ENCODE assay signal across 14 mouse cellular contexts in the genomic region with DNA sequence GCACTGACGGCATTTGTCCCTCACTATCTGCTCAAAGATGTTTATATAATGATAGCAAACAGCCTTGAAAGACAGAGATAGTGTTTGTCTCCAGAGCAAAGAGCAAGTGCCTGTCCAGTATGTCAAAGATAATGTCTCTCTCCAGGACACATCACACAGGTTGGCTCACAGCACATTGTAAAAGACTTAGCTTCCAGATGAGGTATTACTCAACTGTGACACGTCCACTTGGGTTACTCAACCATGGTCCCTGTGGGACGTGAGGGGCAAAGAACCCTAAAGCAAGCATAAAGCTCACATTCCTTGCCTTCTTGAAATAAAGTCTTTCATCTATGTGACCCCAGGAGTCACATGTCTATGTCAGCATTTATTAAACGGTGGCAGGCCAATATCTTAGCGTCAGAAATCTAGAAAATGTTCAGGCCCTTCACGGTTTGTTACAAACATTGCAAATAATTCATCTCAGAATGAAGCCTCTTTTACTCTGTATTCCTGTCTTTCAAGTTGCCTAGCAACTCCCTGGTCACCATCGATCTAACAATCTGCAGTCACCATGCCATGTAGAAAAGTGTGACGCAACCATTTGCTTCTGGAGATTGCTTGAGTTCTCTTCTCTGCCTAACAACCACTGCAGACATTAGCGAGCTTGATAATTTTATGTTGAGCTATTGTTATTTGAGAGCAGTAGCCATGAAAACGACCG. TPM values are rescaled to one million over a fixed set of nuclear protein-coding genes. Genes with fewer than 3 reads are reported as not detected.
DNase-seq lines count a peak whose midpoint lies in the region; ATAC-seq lines count a peak whose summit lies in the region.
"Had no signal": no experiment of that assay in that cellular context is flagged by ENCODE, and none has a peak within 500 bp of the region (broad histone marks: within the 10 kb centered on the region; RNA-seq: fewer than 3 reads in every experiment).

No protein-coding gene starts in this region.

- no peaks in the 10 kb centered on the region for H3K27me3 ChIP-seq in hindbrain, embryonic 12.5 days

- H3K9ac ChIP-seq in hindbrain, embryonic 12.5 days, result no peak overlapping the region

- no peaks in the 10 kb centered on the region for H3K9me3 ChIP-seq in hindbrain, embryonic 12.5 days (replicated peaks)
- H3K9me3 ChIP-seq: forebrain, embryonic 10.5 days; G1E had no signal

- H3K27ac ChIP-seq in hindbrain, embryonic 12.5 days, result no peak overlapping the region
- H3K27ac ChIP-seq: forebrain, embryonic 10.5 days; stomach, postnatal 0 days had no signal

- no peaks in the 10 kb centered on the region for H3K36me3 ChIP-seq in hindbrain, embryonic 12.5 days
- H3K36me3 ChIP-seq: forebrain, embryonic 10.5 days; G1E had no signal

- no peak overlapping the region for H3K4me2 ChIP-seq in hindbrain, embryonic 12.5 days (replicated peaks)

- WGBS in hindbrain, embryonic 12.5 days, result 33% methylated on average over 11 of the region's 11 CpGs

- peak; percentile 64 for DNase-seq in embryo, embryonic 10 days (ENCODE audit: low spot score)
- DNase-seq in embryo, embryonic 11 days, result no peak
- peak; percentile 3 for DNase-seq in 416B (ENCODE audit: low read depth)
- peak; percentile 57 for DNase-seq in mesoderm, embryonic 11.5 days (ENCODE audit: low read depth, low spot score)
- no peak for DNase-seq in heart, adult 18-20 months
- DNase-seq in cerebellum, adult 18-20 months, result no peak
- no peak for DNase-seq in B cell, adult 2 months
- DNase-seq: cerebellum, adult 11 months; thymus, postnatal 4 days had no signal

- ATAC-seq in hindbrain, embryonic 12.5 days (ENCODE audit: low FRiP score), result peak; percentile 57; the same call in 1 of the 2 replicates
- ATAC-seq: lung, postnatal 0 days had no signal

- H3K4me3 ChIP-seq in hindbrain, embryonic 12.5 days, result no peak overlapping the region
- H3K4me3 ChIP-seq: forebrain, embryonic 10.5 days had no signal

- peaks cover 15% of the 10 kb centered on the region for H3K4me1 ChIP-seq in hindbrain, embryonic 12.5 days

RNA-seq across cellular contexts. Expression of gene Col1a2, which starts 45.4 kb away (rescaled TPM):
- polyA plus RNA-seq in hindbrain, embryonic 12.5 days (2016; fragmentation: Nextera tagmentation; extraction: Ambion mirVana), result 384 and 480 TPM in 2 replicates
- 10 to 100 TPM; 54.7 to 63.2 TPM for total RNA-seq in heart, adult 18-20 months (2021)
- polyA plus RNA-seq: G1E had no signal

RNA-seq across cellular contexts. Expression of gene Casd1, which starts 50.6 kb away (rescaled TPM):
- 45.3 and 50.0 TPM in 2 replicates for polyA plus RNA-seq in hindbrain, embryonic 12.5 days (2016; fragmentation: Nextera tagmentation; extraction: Ambion mirVana)
- 10 to 100 TPM; 21.7 to 22.5 TPM for total RNA-seq in heart, adult 18-20 months (2021)

Comparison
In these comparisons a context has a peak if more than half of its experiments do, and no peak if none do; other contexts are left out.
1. DNase-seq: peak in embryo, embryonic 10 days (single experiment), 416B (single experiment) and mesoderm, embryonic 11.5 days (single experiment); none in embryo, embryonic 11 days (single experiment), heart, adult 18-20 months (0 of 2), cerebellum, adult 18-20 months (0 of 2) and B cell, adult 2 months (0 of 2).